Mouse (Mus musculus) embryonic facial prominence, embryonic 12.5 days (tissue): ENCODE data around the gene Hist4h4. TPM values are rescaled to one million over a fixed set of nuclear protein-coding genes. Genes with fewer than 3 reads are reported as not detected.

Experiments used
- ATAC-seq: fragments of 200-750 bp; cut with Nextera tagmentation; 2 replicates; pipeline ENCODE4 v1.8.0; 2017; ENCODE audit not compliant: insufficient number of reproducible peaks, insufficient read depth, low FRiP score, low TSS enrichment
- H3K27ac ChIP-seq: fragments of 300-500 bp; sonication (generic); 2 replicates; pipeline ENCODE4 v1.5.1; 2016; ENCODE audit warnings: mild to moderate bottlenecking
- H3K27me3 ChIP-seq: fragments of 300-500 bp; sonication (generic); 2 replicates; pipeline ENCODE4 v1.6.1; 2016; ENCODE audit warnings: mild to moderate bottlenecking, moderate library complexity
- H3K36me3 ChIP-seq: fragments of 300-500 bp; sonication (generic); 2 replicates; pipeline ENCODE4 v1.6.1; 2016; ENCODE audit warnings: mild to moderate bottlenecking
- H3K4me1 ChIP-seq: fragments of 300-500 bp; sonication (generic); 2 replicates; pipeline ENCODE4 v1.6.1; 2016
- H3K4me2 ChIP-seq: fragments of 300-500 bp; sonication (generic); replicated peaks from 2 replicates; pipeline ENCODE4 v1.6.1; 2016; ENCODE audit warnings: mild to moderate bottlenecking, moderate library complexity
- H3K4me3 ChIP-seq: fragments of 300-500 bp; sonication (generic); 2 replicates; pipeline ENCODE4 v1.5.1; 2016; ENCODE audit warnings: mild to moderate bottlenecking
- H3K9ac ChIP-seq: fragments of 300-500 bp; sonication (generic); 2 replicates; pipeline ENCODE4 v1.6.1; 2016; ENCODE audit warnings: mild to moderate bottlenecking, moderate library complexity
- H3K9me3 ChIP-seq: fragments of 300-500 bp; sonication (generic); 2 replicates; pipeline ENCODE4 v1.6.1; 2016; ENCODE audit warnings: mild to moderate bottlenecking, moderate library complexity
- WGBS: fragments of 180-500 bp; shearing (Covaris S2); methylation state at CpG from one replicate; pipeline ENCODE4 v1.1.7; 2016; 5-methylcytosine and 5-hydroxymethylcytosine counted together
- polyA plus RNA-seq: library from polyadenylated mRNA; unstranded; fragments of >200 nt; fragmentation: Nextera tagmentation; extraction: Ambion mirVana; gene quantifications from 2 replicates; pipeline ENCODE4 v1.2.1, GENCODE M21; 2016

The Hist4h4 gene
- polyA plus RNA-seq, 1 experiment from 2014 or later, result 0.88 TPM

DNA sequence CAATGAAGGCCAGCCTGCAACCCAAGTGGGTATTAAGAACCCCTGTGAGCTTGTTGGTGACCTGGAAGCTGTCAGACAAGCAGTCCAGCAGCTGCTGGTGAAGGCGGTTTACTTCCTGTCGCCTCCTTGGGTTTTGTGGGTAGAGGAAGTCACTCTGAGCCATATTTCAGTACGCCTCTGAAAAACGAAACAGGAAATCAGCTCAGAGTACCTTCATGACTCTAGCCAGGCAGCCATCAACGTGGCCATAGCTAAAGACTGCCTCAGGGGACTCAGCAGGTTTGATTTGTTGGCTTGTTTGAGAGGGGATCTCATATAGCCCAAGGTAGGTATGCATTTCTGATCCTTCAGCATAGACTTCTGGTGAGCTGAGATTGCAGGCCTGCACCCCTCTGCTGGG lies 27.5 kb upstream of the Hist4h4 start:
- Histone ChIP-seq H3K4me2 (no peak overlapping the region), H3K4me1 (0 out of 2 replicates have a peak, but pooled peaks cover 4% of the 10 kb centered on the region), H3K27me3 (no peaks in the 10 kb centered on the region), H3K27ac (no peak overlapping the region), H3K9me3 (no peaks in the 10 kb centered on the region), H3K9ac (no peak overlapping the region), H3K36me3 (no peaks in the 10 kb centered on the region), H3K4me3 (no peak overlapping the region)
- 67% methylated on average over 5 of the region's 5 CpGs for WGBS
- no peak for ATAC-seq

- Histone ChIP-seq H3K9me3 (no peaks in the 10 kb centered on the region), H3K9ac (peak overlapping the region; percentile 38), H3K4me1 (peaks cover 7% of the 10 kb centered on the region; the same call in 1 of the 2 replicates), H3K27me3 (no peaks in the 10 kb centered on the region), H3K36me3 (peaks cover 15% of the 10 kb centered on the region), H3K4me2 (peak overlapping the region; percentile 51), H3K27ac (peak overlapping the region; percentile 79), H3K4me3 (peak overlapping the region; percentile 87)
- no peak for ATAC-seq
- WGBS, result 34% methylated on average over 4 of the region's 4 CpGs
These were observed 24.5 kb upstream of the Hist4h4 start for GRCm38 (mm10) chr6:136828681-136829080.

- Histone ChIP-seq H3K9me3 (no peaks in the 10 kb centered on the region), H3K4me3 (peak within 1 kb of the TSS; percentile 87), H3K9ac (peak within 1 kb of the TSS; percentile 96), H3K4me1 (peaks cover 7% of the 10 kb centered on the region; the same call in 1 of the 2 replicates), H3K4me2 (peak within 1 kb of the TSS; percentile 65), H3K27ac (peak within 1 kb of the TSS; percentile 79), H3K36me3 (peaks cover 16% of the 10 kb centered on the region), H3K27me3 (no peaks in the 10 kb centered on the region)
- WGBS, result under 1% methylated on average over 45 of the region's 45 CpGs
- ATAC-seq, result peak; percentile 100
These were observed 23.8 kb upstream of the Hist4h4 start, which contains the start of gene Wbp11 for GRCm38 (mm10) chr6:136827881-136828561. Gene Wbp11 (minus strand): TSS chr6:136828233.

GRCm38 (mm10) chr6:136827516-136827880 lies 23.3 kb upstream of the Hist4h4 start, which contains the start of gene BC049715:
Gene BC049715 (plus strand): TSS chr6:136827626.
- peaks cover 7% of the 10 kb centered on the region; the same call in 1 of the 2 replicates for H3K4me1 ChIP-seq
- peak within 1 kb of the TSS; percentile 79 for H3K27ac ChIP-seq
- H3K9me3 ChIP-seq, result no peaks in the 10 kb centered on the region
- peak within 1 kb of the TSS; percentile 65 for H3K4me2 ChIP-seq
- WGBS, result under 1% methylated on average over 34 of the region's 34 CpGs
- H3K4me3 ChIP-seq, result peak within 1 kb of the TSS; percentile 87
- ATAC-seq, result no peak
- H3K36me3 ChIP-seq, result peaks cover 22% of the 10 kb centered on the region
- H3K9ac ChIP-seq, result peak within 1 kb of the TSS; percentile 96
- H3K27me3 ChIP-seq, result no peaks in the 10 kb centered on the region

- H3K27ac ChIP-seq, result no peak overlapping the region
- H3K36me3 ChIP-seq, result peaks cover 25% of the 10 kb centered on the region
- peak overlapping the region; percentile 87 for H3K4me3 ChIP-seq
- H3K4me2 ChIP-seq, result peak overlapping the region; percentile 65
- ATAC-seq, result no peak
- no peaks in the 10 kb centered on the region for H3K27me3 ChIP-seq
- peak overlapping the region; percentile 96 for H3K9ac ChIP-seq
- WGBS, result 17% methylated on average over 7 of the region's 7 CpGs
- H3K4me1 ChIP-seq, result peaks cover 7% of the 10 kb centered on the region; the same call in 1 of the 2 replicates
- no peaks in the 10 kb centered on the region for H3K9me3 ChIP-seq
These were observed 22.9 kb upstream of the Hist4h4 start for GRCm38 (mm10) chr6:136827116-136827515.

DNA sequence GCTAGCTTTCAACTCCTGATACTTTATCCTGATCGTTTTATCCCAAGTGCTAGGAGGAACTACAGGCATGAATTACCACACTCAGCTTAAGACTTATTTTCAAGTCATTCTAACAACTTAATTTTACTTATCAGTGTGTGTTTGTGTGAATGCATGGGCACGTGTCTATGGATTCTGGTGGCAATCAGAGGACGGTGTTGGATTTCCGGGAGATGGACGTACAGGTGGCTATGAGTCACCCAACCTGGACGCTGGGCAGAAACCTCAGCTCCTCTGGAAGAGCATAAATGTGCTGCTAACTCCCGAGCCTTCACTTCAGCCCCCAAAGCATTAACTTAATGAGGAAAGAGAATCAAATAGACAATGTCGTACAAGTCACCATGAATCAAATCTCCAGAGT lies 20.8 kb upstream of the Hist4h4 start:
- ATAC-seq, result no peak
- Histone ChIP-seq H3K4me1 (peaks cover 7% of the 10 kb centered on the region; the same call in 1 of the 2 replicates), H3K9me3 (no peaks in the 10 kb centered on the region), H3K4me3 (no peak overlapping the region), H3K4me2 (no peak overlapping the region), H3K27ac (no peak overlapping the region), H3K36me3 (peaks cover 47% of the 10 kb centered on the region), H3K9ac (no peak overlapping the region), H3K27me3 (no peaks in the 10 kb centered on the region)
- 93% methylated on average over 8 of the region's 8 CpGs for WGBS

GRCm38 (mm10) chr6:136821086-136821485 lies 16.9 kb upstream of the Hist4h4 start:
- ATAC-seq, result no peak
- Histone ChIP-seq H3K27ac (no peak overlapping the region), H3K9ac (no peak overlapping the region), H3K36me3 (peaks cover 80% of the 10 kb centered on the region), H3K4me2 (no peak overlapping the region), H3K27me3 (no peaks in the 10 kb centered on the region), H3K4me3 (no peak overlapping the region), H3K9me3 (no peaks in the 10 kb centered on the region), H3K4me1 (no peaks in the 10 kb centered on the region)
- 90% methylated on average over 18 of the region's 18 CpGs for WGBS

GRCm38 (mm10) chr6:136820381-136820780 lies 16.2 kb upstream of the Hist4h4 start:
- 95% methylated on average over 21 of the region's 21 CpGs for WGBS
- H3K9ac ChIP-seq, result no peak overlapping the region
- no peaks in the 10 kb centered on the region for H3K9me3 ChIP-seq
- no peak overlapping the region for H3K4me3 ChIP-seq
- peaks cover 86% of the 10 kb centered on the region for H3K36me3 ChIP-seq
- H3K4me1 ChIP-seq, result no peaks in the 10 kb centered on the region
- ATAC-seq, result 0 out of 2 replicates have a peak, but pooled peaks have one; percentile 37
- no peaks in the 10 kb centered on the region for H3K27me3 ChIP-seq
- H3K4me2 ChIP-seq, result no peak overlapping the region
- H3K27ac ChIP-seq, result no peak overlapping the region

- no peak overlapping the region for H3K27ac ChIP-seq
- no peak overlapping the region for H3K9ac ChIP-seq
- H3K4me3 ChIP-seq, result no peak overlapping the region
- no peak for ATAC-seq
- 93% methylated on average over 3 of the region's 3 CpGs for WGBS
- H3K4me1 ChIP-seq, result no peaks in the 10 kb centered on the region
- peaks cover 90% of the 10 kb centered on the region for H3K36me3 ChIP-seq
- no peaks in the 10 kb centered on the region for H3K27me3 ChIP-seq
- no peak overlapping the region for H3K4me2 ChIP-seq
- H3K9me3 ChIP-seq, result no peaks in the 10 kb centered on the region
These were observed 13.3 kb upstream of the Hist4h4 start for GRCm38 (mm10) chr6:136817549-136817948.

GRCm38 (mm10) chr6:136816826-136817225 lies 12.6 kb upstream of the Hist4h4 start:
- whole genome bisulfite sequencing, result 94% methylated on average over 21 of the region's 21 CpGs
- Histone ChIP-seq H3K4me1 (no peaks in the 10 kb centered on the region), H3K9ac (no peak overlapping the region), H3K36me3 (peaks cover 90% of the 10 kb centered on the region), H3K4me2 (no peak overlapping the region), H3K4me3 (no peak overlapping the region), H3K27ac (no peak overlapping the region), H3K27me3 (no peaks in the 10 kb centered on the region), H3K9me3 (no peaks in the 10 kb centered on the region)
- ATAC-seq, result no peak

- no peak overlapping the region for H3K9ac ChIP-seq
- H3K9me3 ChIP-seq, result no peaks in the 10 kb centered on the region
- H3K27me3 ChIP-seq, result no peaks in the 10 kb centered on the region
- no peak for ATAC-seq
- WGBS, result 93% methylated on average over 7 of the region's 7 CpGs
- H3K4me2 ChIP-seq, result no peak overlapping the region
- peaks cover 81% of the 10 kb centered on the region for H3K36me3 ChIP-seq
- no peaks in the 10 kb centered on the region for H3K4me1 ChIP-seq
- no peak overlapping the region for H3K4me3 ChIP-seq
- H3K27ac ChIP-seq, result no peak overlapping the region
These were observed 11.2 kb upstream of the Hist4h4 start for GRCm38 (mm10) chr6:136815381-136815780.

GRCm38 (mm10) chr6:136813117-136813516 lies 8.9 kb upstream of the Hist4h4 start:
- Histone ChIP-seq H3K9ac (no peak overlapping the region), H3K27ac (no peak overlapping the region), H3K4me3 (no peak overlapping the region), H3K27me3 (no peaks in the 10 kb centered on the region), H3K9me3 (no peaks in the 10 kb centered on the region), H3K36me3 (peaks cover 63% of the 10 kb centered on the region), H3K4me1 (peaks cover 13% of the 10 kb centered on the region; the same call in 1 of the 2 replicates), H3K4me2 (no peak overlapping the region)
- WGBS, result 49% methylated on average over 4 of the region's 4 CpGs
- no peak for ATAC-seq
